Mouse (Mus musculus): ENCODE measurements around the gene Cd22.
"Not testable (repeated sequence)": the region's sequence is repeated elsewhere in the genome, so short reads cannot be mapped to it uniquely, and the experiment has no call there.

Cd22 gene

DNA sequence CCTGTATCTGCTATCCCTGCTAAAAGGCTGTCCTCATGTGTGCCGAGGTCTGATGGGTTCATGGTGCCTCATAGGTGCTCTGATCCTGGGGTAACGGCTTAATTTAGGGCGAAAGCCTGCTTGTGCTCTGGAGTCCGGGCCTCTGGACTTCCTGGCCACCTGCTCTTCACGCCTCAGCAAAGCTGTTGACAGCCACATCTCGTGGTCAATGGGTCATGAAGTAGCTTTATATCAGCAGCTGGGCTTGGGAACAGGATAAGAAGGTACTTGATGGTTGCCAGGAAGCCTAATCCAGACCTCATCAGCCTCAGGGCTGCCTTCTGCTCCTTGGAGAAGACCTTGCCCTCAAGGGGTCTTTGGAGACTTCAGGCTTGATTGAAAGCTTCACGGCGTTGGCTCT is 16.8 kb downstream of the Cd22 start:
- no peak for DNase-seq (ENCODE audit: low read depth in 1 of 2, low spot score in 2 of 2)

- DNase-seq (ENCODE audit: low read depth in 1 of 2, low spot score in 2 of 2) = no peak
Measured at GRCm38 (mm10) chr7:30861464-30861863, 18.7 kb downstream of the Cd22 start, which contains the start of gene Ffar1. Gene Ffar1 (minus strand): TSS chr7:30861564.

- no peak for DNase-seq (ENCODE audit: low read depth in 1 of 2, low spot score in 2 of 2)
Measured at GRCm38 (mm10) chr7:30859635-30860402, 20.3 kb downstream of the Cd22 start.

GRCm38 (mm10) chr7:30859290-30859634 is 20.9 kb downstream of the Cd22 start:
- peak in 1 of 2 experiments; percentile 55 for DNase-seq (ENCODE audit: low read depth in 1 of 2, low spot score in 2 of 2)

GRCm38 (mm10) chr7:30857746-30858145 is 22.4 kb downstream of the Cd22 start:
- no peak for DNase-seq (ENCODE audit: low read depth in 1 of 2, low spot score in 2 of 2)

DNA sequence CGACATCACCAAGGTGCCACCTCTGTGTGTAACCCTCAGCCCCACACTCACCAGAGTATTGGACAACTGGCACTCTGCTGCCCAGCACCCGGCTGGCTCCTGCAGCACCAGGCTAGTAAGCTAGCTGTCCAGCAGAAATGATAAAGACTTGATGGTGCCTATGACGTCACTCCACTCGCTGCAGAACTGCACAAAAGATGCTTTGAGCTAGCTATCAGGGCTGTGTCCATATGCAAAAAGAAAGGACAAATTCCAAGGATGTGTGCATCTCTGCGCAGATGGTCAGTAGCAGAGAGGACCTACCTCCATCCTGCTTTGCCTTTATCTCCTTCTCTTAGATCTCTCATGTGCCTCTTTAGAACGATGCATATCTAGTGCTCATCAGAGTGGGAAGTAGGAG is 24.1 kb downstream of the Cd22 start, which contains the start of gene Ffar3:
Gene Ffar3 (minus strand): TSS at position 101 of the 400 bp plus-strand sequence.
- DNase-seq (ENCODE audit: low read depth in 1 of 2, low spot score in 2 of 2) = no peak

GRCm38 (mm10) chr7:30851421-30851820 is 28.7 kb downstream of the Cd22 start:
- DNase-seq (ENCODE audit: low read depth in 1 of 2, low spot score in 2 of 2) = no peak

- no peak for DNase-seq (ENCODE audit: low read depth in 1 of 2, low spot score in 2 of 2)
Measured at GRCm38 (mm10) chr7:30847934-30848333, 32.2 kb downstream of the Cd22 start.

- DNase-seq (ENCODE audit: low read depth in 1 of 2, low spot score in 2 of 2) = no peak
Measured at GRCm38 (mm10) chr7:30847386-30847785, 32.8 kb downstream of the Cd22 start.

DNA sequence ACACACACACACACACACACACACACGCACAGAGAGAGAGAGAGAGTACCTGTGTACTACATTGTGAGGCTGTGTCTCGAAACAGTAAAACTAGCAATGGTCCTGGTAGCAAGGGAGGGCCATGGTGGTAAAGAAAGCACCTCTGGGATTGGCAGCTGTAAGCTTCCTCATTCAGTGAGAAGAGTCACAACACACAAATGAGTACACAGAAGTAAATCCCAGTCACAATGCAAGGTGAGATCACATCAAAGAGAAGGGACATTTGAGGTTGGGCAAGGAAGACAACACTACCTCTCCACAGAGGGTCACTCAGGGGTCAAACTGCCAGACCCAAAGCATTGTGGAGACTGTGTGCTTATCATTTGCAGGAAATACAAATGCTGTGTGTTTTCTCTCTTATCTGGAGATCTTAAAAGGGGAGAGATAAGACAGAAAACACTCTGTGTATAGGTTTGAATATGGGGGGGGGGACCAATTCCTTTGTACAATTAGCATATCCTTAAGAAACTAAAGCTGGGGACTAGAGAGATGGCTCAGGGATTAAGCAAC is 33.6 kb downstream of the Cd22 start:
- DNase-seq (ENCODE audit: low read depth in 1 of 2, low spot score in 2 of 2) = no peak

DNA sequence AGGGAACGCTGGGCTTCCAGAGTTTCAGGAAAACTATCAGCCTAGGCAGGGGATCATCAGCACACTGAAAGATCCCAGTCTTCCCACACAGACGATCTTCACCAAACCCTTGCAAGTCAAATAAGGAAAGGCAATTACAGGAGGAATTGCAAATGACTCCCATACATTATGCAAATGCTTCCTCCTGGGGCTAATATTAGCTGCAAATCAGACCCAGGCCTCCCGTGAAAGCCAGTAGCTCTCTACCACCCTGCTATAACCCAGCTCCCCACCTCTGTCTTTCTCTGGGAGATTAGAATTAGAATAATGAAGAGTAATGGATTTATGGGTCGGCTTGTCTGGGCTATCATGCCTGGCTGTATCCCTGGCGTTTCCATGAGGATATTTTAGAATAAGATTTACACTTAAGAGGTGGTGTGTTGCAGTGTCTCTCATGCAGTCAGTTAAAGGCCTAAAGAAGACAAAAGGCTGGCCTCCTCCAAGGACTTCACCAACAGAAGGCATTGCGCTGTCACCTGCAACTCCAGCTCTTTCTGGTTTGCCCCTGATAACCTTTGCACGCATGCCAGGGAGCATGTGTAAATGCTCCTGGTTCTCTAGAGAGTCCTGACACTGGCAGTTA is 35.4 kb downstream of the Cd22 start:
- no peak for DNase-seq (ENCODE audit: low read depth in 1 of 2, low spot score in 2 of 2)

DNA sequence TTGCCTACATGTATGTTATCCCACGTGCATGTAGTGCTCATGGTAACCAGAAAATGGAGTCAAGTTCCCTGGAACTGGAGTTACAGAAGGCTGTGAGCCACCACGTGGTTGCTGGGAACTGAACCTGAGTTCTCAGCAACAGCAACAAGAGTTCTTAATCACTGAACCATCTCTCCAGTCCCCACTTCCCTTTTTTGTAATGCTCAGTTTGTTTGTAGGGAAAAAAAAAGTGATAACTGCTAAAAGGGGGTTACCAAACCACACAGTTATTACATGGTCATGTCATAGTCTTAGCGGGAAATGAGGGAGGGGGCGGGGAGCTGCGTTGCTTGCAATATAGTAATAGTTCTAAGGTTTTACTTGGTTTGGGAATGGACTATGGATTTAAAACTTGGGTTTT is 38.0 kb downstream of the Cd22 start:
- no peak for DNase-seq (ENCODE audit: low read depth in 1 of 2, low spot score in 2 of 2)

DNA sequence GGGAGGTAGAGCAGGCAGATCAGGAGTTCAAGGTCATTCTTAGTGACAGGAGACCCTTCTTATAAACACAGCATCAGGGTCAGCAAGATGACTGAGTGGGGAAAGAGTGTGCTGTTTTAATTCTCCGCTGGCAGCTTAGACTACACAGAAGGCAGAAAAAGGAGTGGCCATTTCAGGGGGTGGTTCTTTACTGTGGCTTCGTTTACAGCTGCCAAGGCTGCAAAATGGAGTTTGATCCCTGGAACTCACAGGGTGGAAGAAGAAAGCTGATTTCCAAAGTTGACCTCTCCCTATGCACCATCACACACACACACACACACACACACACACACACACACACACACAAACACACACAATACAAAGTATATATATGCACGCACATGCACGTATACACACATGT is 38.8 kb downstream of the Cd22 start:
- no peak for DNase-seq (ENCODE audit: low read depth in 1 of 2, low spot score in 2 of 2)

DNA sequence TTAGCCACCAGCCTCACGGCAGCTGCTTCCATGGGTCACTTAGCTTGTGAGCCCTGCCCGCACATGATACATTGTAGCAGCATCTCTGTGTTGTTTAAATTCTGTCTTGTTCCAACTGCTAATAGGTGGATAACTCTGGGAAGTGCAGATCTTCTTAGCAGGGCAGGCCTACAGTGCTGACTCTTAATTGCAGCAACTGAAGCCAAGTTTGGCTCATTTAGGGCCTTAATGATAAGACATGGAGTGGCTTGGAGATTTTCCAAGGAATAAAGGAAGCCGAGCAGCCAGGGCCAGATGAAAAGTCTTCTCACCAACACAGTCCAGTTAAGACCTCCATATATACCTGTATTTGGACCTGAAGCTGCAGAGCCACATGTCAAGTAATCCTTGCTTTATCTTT is 39.8 kb downstream of the Cd22 start:
- no peak for DNase-seq (ENCODE audit: low read depth in 1 of 2, low spot score in 2 of 2)

DNA sequence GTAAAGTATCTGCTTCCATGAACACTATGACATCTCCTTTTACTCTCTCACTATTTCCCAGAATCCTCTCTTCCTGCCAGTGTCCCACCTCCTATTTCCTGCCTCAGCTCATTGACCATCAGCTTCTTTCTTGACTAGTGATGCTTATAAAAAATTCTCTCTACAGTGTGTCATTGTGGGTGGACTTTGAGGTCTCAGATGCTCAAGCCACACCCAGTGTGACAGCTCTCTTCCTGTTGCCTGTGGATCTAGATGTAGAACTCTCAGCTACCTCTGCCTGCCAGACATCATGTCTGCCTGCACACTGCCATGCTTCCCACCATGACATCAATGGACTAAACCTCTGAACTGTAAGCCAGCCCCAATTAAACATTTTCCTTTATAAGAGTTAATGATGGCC is 42.9 kb downstream of the Cd22 start:
- DNase-seq (ENCODE audit: low read depth in 1 of 2, low spot score in 2 of 2) = no peak

GRCm38 (mm10) chr7:30832684-30833083 is 47.5 kb downstream of the Cd22 start:
- DNase-seq (ENCODE audit: low read depth in 1 of 2, low spot score in 2 of 2) = not testable (repeated sequence)

GRCm38 (mm10) chr7:30832261-30832660 is 47.9 kb downstream of the Cd22 start:
- no peak for DNase-seq (ENCODE audit: low read depth in 1 of 2, low spot score in 2 of 2)

GRCm38 (mm10) chr7:30829428-30829827 is 50.7 kb downstream of the Cd22 start:
- no peak for DNase-seq (ENCODE audit: low read depth in 1 of 2, low spot score in 2 of 2)

- not testable (repeated sequence) for DNase-seq (ENCODE audit: low read depth in 1 of 2, low spot score in 2 of 2)
Measured at GRCm38 (mm10) chr7:30828871-30829270, 51.3 kb downstream of the Cd22 start.

GRCm38 (mm10) chr7:30826660-30827059 is 53.5 kb downstream of the Cd22 start:
- no peak for DNase-seq (ENCODE audit: low read depth in 1 of 2, low spot score in 2 of 2)

DNA sequence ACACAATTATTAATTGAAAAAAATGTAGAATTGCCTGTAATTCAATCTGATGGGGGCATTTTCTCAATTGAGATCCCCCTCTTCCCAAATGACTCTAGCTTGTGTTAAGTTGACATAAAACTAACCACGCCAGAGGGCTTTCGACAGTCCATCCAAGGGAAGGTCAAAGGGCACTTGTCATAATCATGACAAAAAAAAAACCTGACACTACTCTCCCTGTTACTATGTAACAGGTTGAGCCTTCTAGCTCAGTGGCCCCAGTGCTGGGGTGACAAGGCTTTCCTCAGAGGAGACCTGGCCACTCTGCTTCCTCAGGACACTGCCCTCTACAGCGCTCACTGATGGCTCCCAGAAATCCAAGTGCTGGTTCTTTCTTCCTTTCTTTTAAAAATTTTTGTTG is 55.8 kb downstream of the Cd22 start:
- no peak for DNase-seq (ENCODE audit: low read depth in 1 of 2, low spot score in 2 of 2)

DNA sequence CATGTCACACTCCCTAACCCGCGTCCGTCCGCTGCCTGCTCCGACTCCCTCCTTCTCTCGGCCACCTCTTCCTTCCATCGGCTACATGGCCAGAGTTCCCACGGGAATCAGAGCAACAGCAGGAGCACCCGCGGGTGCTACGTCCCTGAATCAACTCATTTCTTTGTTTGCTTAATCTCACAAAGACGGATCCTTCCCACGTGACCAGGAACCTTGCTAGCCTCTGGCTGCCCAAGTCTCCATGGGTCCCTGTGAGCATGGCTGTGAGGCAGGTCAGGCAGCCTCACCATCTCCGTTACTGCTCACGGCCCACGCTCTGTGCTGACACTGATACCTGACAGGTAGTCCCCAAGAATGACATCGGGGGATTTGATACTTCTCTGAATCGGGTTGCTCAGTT is 56.5 kb downstream of the Cd22 start, which contains the start of gene Ffar2:
Gene Ffar2 (minus strand): TSS at position 101 of the 400 bp plus-strand sequence.
- DNase-seq (ENCODE audit: low read depth in 1 of 2, low spot score in 2 of 2) = no peak
